Mouse (Mus musculus): ENCODE measurements around the gene Prkca.

GRCm38 (mm10) chr11:108162639-108163038, 181.1 kb downstream of the Prkca start:
- TF ChIP-seq CTCF (IDR thresholded peaks at IDR 0.05; ENCODE audit: insufficient read depth, low read depth, low read length) = no peak
- TF ChIP-seq POLR2A (IDR thresholded peaks at IDR 0.05; ENCODE audit: insufficient read depth, low read depth, low read length) = no peak

Data from olfactory bulb, adult 2 months (tissue).